Mouse (Mus musculus) ES-Bruce4 (cell line): ENCODE measurements around the gene C1galt1. TPM values are rescaled to one million over a fixed set of nuclear protein-coding genes. Genes with fewer than 3 reads are reported as not detected.

Source experiments
- H3K27ac ChIP-seq: 2 replicates; pipeline ENCODE4 v1.5.1; 2012; ENCODE audit warnings: low read length, inconsistent platforms; ENCODE audit not compliant: insufficient read depth
- H3K27me3 ChIP-seq: 2 replicates; pipeline ENCODE4 v1.6.1; 2012; ENCODE audit warnings: mild to moderate bottlenecking, low read length, inconsistent platforms; ENCODE audit not compliant: control insufficient read depth, poor library complexity, insufficient read depth, severe bottlenecking
- H3K36me3 ChIP-seq: 2 replicates; pipeline ENCODE4 v1.6.1; 2012; ENCODE audit warnings: inconsistent platforms, mild to moderate bottlenecking, low read length, moderate library complexity; ENCODE audit not compliant: control insufficient read depth, poor library complexity, insufficient read depth, severe bottlenecking
- H3K4me1 ChIP-seq: one replicate; pipeline ENCODE4 v1.8.1; 2011; ENCODE audit warnings: low read length; ENCODE audit not compliant: control insufficient read depth, insufficient read depth
- H3K4me3 ChIP-seq: 2 replicates; pipeline ENCODE4 v1.5.1; 2011; ENCODE audit warnings: low read depth, mild to moderate bottlenecking, low read length
- H3K9ac ChIP-seq: 2 replicates; pipeline ENCODE4 v1.6.1; 2012; ENCODE audit warnings: low read depth, mild to moderate bottlenecking, inconsistent platforms; ENCODE audit not compliant: poor library complexity, severe bottlenecking
- H3K9me3 ChIP-seq: replicated peaks from 2 replicates; pipeline ENCODE4 v1.6.1; 2012; ENCODE audit warnings: mild to moderate bottlenecking, low read length, inconsistent platforms; ENCODE audit not compliant: control insufficient read depth, poor library complexity, insufficient read depth, severe bottlenecking
- CTCF ChIP-seq: IDR thresholded peaks from one replicate; pipeline ENCODE4 v1.8.1; 2011; ENCODE audit warnings: low read depth, low read length
- EP300 ChIP-seq: IDR thresholded peaks from 2 replicates; pipeline ENCODE4 v1.6.1; 2011; ENCODE audit warnings: low read depth, low read length; ENCODE audit not compliant: insufficient read depth
- POLR2A ChIP-seq: IDR thresholded peaks from one replicate; pipeline ENCODE4 v1.8.1; 2011; ENCODE audit warnings: low read length; ENCODE audit not compliant: insufficient read depth
- polyA plus RNA-seq: library from polyadenylated mRNA; stranded (reverse); fragments of >200 nt; gene quantifications from 2 replicates; pipeline ENCODE4 v1.2.4, GENCODE M21; 2011; ENCODE audit warnings: low read depth; ENCODE audit not compliant: missing spikeins, insufficient read depth, insufficient read length

Gene C1galt1
- polyA plus RNA-seq, 1 experiment = 42.5 TPM

- no peak overlapping the region for H3K9ac ChIP-seq
- no peaks in the 10 kb centered on the region for H3K4me1 ChIP-seq
- no peaks in the 10 kb centered on the region for H3K27me3 ChIP-seq
- TF ChIP-seq CTCF = no peak
- TF ChIP-seq EP300 = no peak
- no peak for TF ChIP-seq POLR2A
- H3K4me3 ChIP-seq = no peak overlapping the region
- no peaks in the 10 kb centered on the region for H3K9me3 ChIP-seq
- H3K36me3 ChIP-seq = no peaks in the 10 kb centered on the region
- H3K27ac ChIP-seq = no peak overlapping the region
Observed at GRCm38 (mm10) chr6:7856682-7857290, 12.1 kb downstream of the C1galt1 start.

DNA sequence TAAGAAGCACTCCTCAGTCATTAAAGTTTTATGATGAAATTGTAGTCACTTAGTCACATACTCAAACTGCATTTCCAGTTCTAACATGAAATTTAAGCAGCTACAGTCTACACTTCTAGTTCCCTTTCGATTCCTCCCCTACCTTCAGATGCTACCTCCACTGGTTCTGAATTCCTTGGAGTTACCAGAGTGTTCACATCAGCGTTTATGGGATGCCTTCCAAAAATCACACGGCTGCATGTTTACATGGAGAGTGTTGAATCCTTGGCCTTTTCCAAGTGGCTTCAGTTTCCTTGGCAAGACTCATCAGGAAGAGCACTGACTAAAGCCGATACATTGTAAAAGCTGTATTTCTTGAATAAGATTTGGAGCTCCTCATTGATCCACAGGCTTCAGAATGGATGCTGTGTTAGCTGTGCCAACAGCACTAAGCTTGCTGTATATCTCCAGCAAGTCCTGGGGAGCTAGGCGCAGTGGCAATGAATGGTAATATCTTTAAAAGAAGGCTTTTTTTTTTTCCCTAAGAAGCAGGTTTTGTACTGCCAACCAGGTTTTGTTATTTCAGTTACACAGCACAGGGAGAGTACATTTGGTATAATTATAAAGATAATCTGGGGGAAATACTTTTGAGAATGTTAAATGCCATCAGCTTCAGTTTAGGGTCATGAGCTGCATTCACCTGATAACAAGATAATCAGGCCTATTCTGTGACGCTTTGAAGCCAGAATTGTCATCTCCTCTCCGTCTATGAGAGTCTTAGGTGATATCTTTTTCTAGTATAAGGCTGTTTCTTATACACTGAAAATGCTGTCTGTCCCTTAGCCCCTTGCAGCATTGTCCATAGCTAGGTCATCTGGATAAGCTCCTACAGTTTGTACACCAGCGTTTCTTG, 13.0 kb downstream of the C1galt1 start:
- no peaks in the 10 kb centered on the region for H3K36me3 ChIP-seq
- no peak overlapping the region for H3K27ac ChIP-seq
- H3K27me3 ChIP-seq = no peaks in the 10 kb centered on the region
- H3K4me3 ChIP-seq = no peak overlapping the region
- H3K9me3 ChIP-seq = no peaks in the 10 kb centered on the region
- no peak overlapping the region for H3K9ac ChIP-seq
- no peak for TF ChIP-seq CTCF
- no peak for TF ChIP-seq EP300
- TF ChIP-seq POLR2A = no peak
- no peaks in the 10 kb centered on the region for H3K4me1 ChIP-seq

DNA sequence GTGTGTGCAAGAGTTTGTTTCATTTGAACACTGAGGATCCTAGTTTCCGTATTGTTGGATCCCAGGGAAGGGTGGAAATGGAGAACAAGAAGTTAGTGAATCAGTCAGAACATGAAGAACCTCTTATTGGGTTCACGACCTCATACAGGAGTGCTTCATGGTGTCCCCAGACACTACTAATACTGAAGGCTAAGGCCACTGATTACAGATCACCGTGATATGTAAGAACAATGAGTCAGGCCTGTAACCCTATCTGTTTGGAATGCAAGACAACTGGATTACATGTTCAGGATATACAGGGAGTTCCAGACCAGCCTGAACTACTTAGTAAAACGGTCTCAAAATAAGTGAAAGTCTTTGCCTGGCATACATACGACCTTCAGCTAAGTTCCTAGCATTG, 13.9 kb downstream of the C1galt1 start:
- Histone ChIP-seq H3K4me3 (no peak overlapping the region), H3K36me3 (no peaks in the 10 kb centered on the region), H3K27me3 (no peaks in the 10 kb centered on the region), H3K9ac (no peak overlapping the region), H3K27ac (no peak overlapping the region), H3K4me1 (no peaks in the 10 kb centered on the region), H3K9me3 (no peaks in the 10 kb centered on the region)
- TF ChIP-seq EP300 = no peak
- TF ChIP-seq POLR2A = no peak
- TF ChIP-seq CTCF = no peak

- no peak overlapping the region for H3K4me3 ChIP-seq
- no peak for TF ChIP-seq EP300
- no peak for TF ChIP-seq CTCF
- TF ChIP-seq POLR2A = no peak
- no peak overlapping the region for H3K27ac ChIP-seq
- no peak overlapping the region for H3K9ac ChIP-seq
- H3K4me1 ChIP-seq = no peaks in the 10 kb centered on the region
- H3K36me3 ChIP-seq = no peaks in the 10 kb centered on the region
- no peaks in the 10 kb centered on the region for H3K9me3 ChIP-seq
- no peaks in the 10 kb centered on the region for H3K27me3 ChIP-seq
Observed at GRCm38 (mm10) chr6:7859161-7859560, 14.5 kb downstream of the C1galt1 start.

DNA sequence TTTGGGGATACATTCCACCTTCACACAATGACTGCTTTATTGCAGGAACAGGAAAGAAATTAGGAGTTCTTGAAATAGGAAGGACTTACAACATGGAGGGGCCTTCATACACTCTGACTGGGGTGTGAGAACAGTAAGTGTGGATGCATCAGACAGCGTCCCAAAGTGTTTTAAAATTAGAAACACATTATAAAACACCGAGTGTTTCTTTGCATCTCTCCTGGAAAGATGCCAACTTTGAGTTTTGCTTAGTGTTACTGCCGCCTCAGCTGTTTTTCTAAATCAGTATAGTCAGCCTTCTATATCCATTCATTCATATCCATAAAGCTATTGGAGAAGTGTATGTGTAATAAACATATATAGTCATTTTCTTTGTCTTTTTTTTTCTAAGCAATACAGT, 16.4 kb downstream of the C1galt1 start:
- Histone ChIP-seq H3K4me3 (no peak overlapping the region), H3K36me3 (no peaks in the 10 kb centered on the region), H3K9ac (no peak overlapping the region), H3K4me1 (no peaks in the 10 kb centered on the region), H3K27ac (no peak overlapping the region), H3K9me3 (no peaks in the 10 kb centered on the region), H3K27me3 (no peaks in the 10 kb centered on the region)
- TF ChIP-seq POLR2A = no peak
- no peak for TF ChIP-seq EP300
- TF ChIP-seq CTCF = no peak

DNA sequence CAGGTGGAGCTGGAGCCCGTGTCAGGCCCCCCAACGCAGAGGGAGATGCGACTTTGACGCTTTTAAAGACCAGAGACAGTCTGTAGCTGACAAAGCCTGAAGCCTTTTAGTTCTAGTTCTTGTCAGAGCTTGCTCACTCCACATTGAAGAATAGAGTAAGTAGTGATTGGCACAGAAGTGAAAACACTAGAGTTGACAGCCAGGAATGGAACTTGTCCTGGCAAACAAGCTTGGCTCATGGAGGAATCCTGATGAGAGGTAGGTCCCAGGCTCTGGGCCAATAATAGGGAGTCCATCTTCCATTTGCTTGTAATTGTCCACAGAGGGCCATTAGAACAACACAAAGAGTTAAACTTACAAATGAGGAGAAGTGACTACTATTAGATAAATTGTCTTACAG, 18.7 kb downstream of the C1galt1 start:
- no peak for TF ChIP-seq EP300
- TF ChIP-seq CTCF = no peak
- TF ChIP-seq POLR2A = no peak
- no peaks in the 10 kb centered on the region for H3K27me3 ChIP-seq

More for the DNA sequence above, 18.7 kb downstream of the C1galt1 start:
- Histone ChIP-seq H3K4me1 (no peaks in the 10 kb centered on the region), H3K9me3 (no peaks in the 10 kb centered on the region), H3K9ac (no peak overlapping the region), H3K27ac (no peak overlapping the region), H3K4me3 (no peak overlapping the region), H3K36me3 (peaks cover 3% of the 10 kb centered on the region)
